Mouse (Mus musculus): ENCODE results near the gene B3gnt3. TPM values are rescaled to one million over a fixed set of nuclear protein-coding genes. Genes with fewer than 3 reads are reported as not detected.
"Not testable (repeated sequence)": the region's sequence is repeated elsewhere in the genome, so short reads cannot be mapped to it uniquely, and the experiment has no call there.

The B3gnt3 gene
- total RNA-seq, 4 experiments from 2014 or later = 0.47 to 0.93 (median 0.56) TPM

GRCm38 (mm10) chr8:71711574-71711973 is 10.0 kb upstream of the B3gnt3 start:
- no peak for DNase-seq (ENCODE audit: low spot score in 2 of 2)

GRCm38 (mm10) chr8:71709800-71710446 is 8.3 kb upstream of the B3gnt3 start:
- peak; percentile 83 to 90 for DNase-seq (ENCODE audit: low spot score in 2 of 2)

- DNase-seq (ENCODE audit: low spot score in 2 of 2) = no peak
Observed at GRCm38 (mm10) chr8:71709134-71709799, 7.7 kb upstream of the B3gnt3 start.

- no peak for DNase-seq (ENCODE audit: low spot score in 2 of 2)
Observed at GRCm38 (mm10) chr8:71707874-71708273, 6.3 kb upstream of the B3gnt3 start.

- DNase-seq (ENCODE audit: low spot score in 2 of 2) = not testable (repeated sequence)
Observed at GRCm38 (mm10) chr8:71703400-71703799, 1.8 kb upstream of the B3gnt3 start.

- DNase-seq (ENCODE audit: low spot score in 2 of 2) = no peak
Observed at GRCm38 (mm10) chr8:71702923-71703322, 1.3 kb upstream of the B3gnt3 start.

GRCm38 (mm10) chr8:71702087-71702432 is 471 bp upstream of the B3gnt3 start:
- no peak for DNase-seq (ENCODE audit: low spot score in 2 of 2)

GRCm38 (mm10) chr8:71700493-71701269 is 908 bp downstream of the B3gnt3 start:
- no peak for DNase-seq (ENCODE audit: low spot score in 2 of 2)

- DNase-seq (ENCODE audit: low spot score in 2 of 2) = not testable (repeated sequence)
Observed at GRCm38 (mm10) chr8:71695456-71695855, 6.1 kb downstream of the B3gnt3 start.

GRCm38 (mm10) chr8:71693166-71694041 is 8.2 kb downstream of the B3gnt3 start:
- no peak for DNase-seq (ENCODE audit: low spot score in 2 of 2)

GRCm38 (mm10) chr8:71692509-71692908 is 9.1 kb downstream of the B3gnt3 start:
- no peak for DNase-seq (ENCODE audit: low spot score in 2 of 2)

GRCm38 (mm10) chr8:71689028-71689427 is 12.6 kb downstream of the B3gnt3 start, which contains the start of gene Insl3:
Gene Insl3, plus strand, starts transcription at chr8:71689214.
- no peak for DNase-seq (ENCODE audit: low spot score in 2 of 2)

GRCm38 (mm10) chr8:71687616-71688015 is 14.0 kb downstream of the B3gnt3 start:
- DNase-seq (ENCODE audit: low spot score in 2 of 2) = no peak

- no peak for DNase-seq (ENCODE audit: low spot score in 2 of 2)
Observed at GRCm38 (mm10) chr8:71686143-71686734, 15.3 kb downstream of the B3gnt3 start.

GRCm38 (mm10) chr8:71685573-71685972 is 16.0 kb downstream of the B3gnt3 start:
- DNase-seq (ENCODE audit: low spot score in 2 of 2) = no peak

GRCm38 (mm10) chr8:71684701-71685100 is 16.9 kb downstream of the B3gnt3 start:
- DNase-seq (ENCODE audit: low spot score in 2 of 2) = no peak

- no peak for DNase-seq (ENCODE audit: low spot score in 2 of 2)
Observed at GRCm38 (mm10) chr8:71682832-71683231, 18.8 kb downstream of the B3gnt3 start.

- DNase-seq (ENCODE audit: low spot score in 2 of 2) = no peak
Observed at GRCm38 (mm10) chr8:71681369-71681915, 20.1 kb downstream of the B3gnt3 start.

- DNase-seq (ENCODE audit: low spot score in 2 of 2) = no peak
Observed at GRCm38 (mm10) chr8:71680471-71680870, 21.1 kb downstream of the B3gnt3 start.

- no peak for DNase-seq (ENCODE audit: low spot score in 2 of 2)
Observed at GRCm38 (mm10) chr8:71679550-71680168, 21.9 kb downstream of the B3gnt3 start.
